Mouse (Mus musculus) lung, postnatal 0 days (tissue): ENCODE measurements around the gene Mthfs. TPM values are rescaled to one million over a fixed set of nuclear protein-coding genes. Genes with fewer than 3 reads are reported as not detected.

Source experiments
- ATAC-seq: fragments of 200-750 bp; cut with Nextera tagmentation; 2 replicates; pipeline ENCODE4 v1.8.0; 2017; ENCODE audit warnings: moderate library complexity
- DNase-seq: peaks from one replicate; pipeline ENCODE4 v3.0.0-alpha.2; 2016; ENCODE audit warnings: low spot score
- H3K27ac ChIP-seq: fragments of 300-500 bp; sonication (generic); 2 replicates; pipeline ENCODE4 v1.5.1; 2014; ENCODE audit warnings: antibody characterized with exemption, mild to moderate bottlenecking, low read length, mixed read lengths
- H3K27me3 ChIP-seq: fragments of 300-500 bp; sonication (generic); replicated peaks from 2 replicates; pipeline ENCODE4 v1.6.1; 2014; ENCODE audit warnings: low read length, mixed read lengths; ENCODE audit not compliant: insufficient read depth
- H3K36me3 ChIP-seq: fragments of 300-500 bp; sonication (generic); 2 replicates; pipeline ENCODE4 v1.6.1; 2014; ENCODE audit warnings: low read length, mixed read lengths; ENCODE audit not compliant: insufficient read depth
- H3K4me1 ChIP-seq: fragments of 300-500 bp; sonication (generic); 2 replicates; pipeline ENCODE4 v1.6.1; 2014; ENCODE audit warnings: antibody characterized with exemption, low read depth, low read length, mixed read lengths; ENCODE audit not compliant: insufficient read depth
- H3K4me2 ChIP-seq: fragments of 300-500 bp; sonication (generic); replicated peaks from 2 replicates; pipeline ENCODE4 v1.6.1; 2014; ENCODE audit warnings: low read depth, mild to moderate bottlenecking, low read length, moderate library complexity, mixed read lengths
- H3K4me3 ChIP-seq: fragments of 300-500 bp; sonication (generic); 2 replicates; pipeline ENCODE4 v1.5.1; 2014; ENCODE audit warnings: low read depth, low read length
- H3K9ac ChIP-seq: fragments of 300-500 bp; sonication (generic); replicated peaks from 2 replicates; pipeline ENCODE4 v1.6.1; 2014; ENCODE audit warnings: low read depth, mild to moderate bottlenecking
- H3K9me3 ChIP-seq: fragments of 300-500 bp; sonication (generic); 2 replicates; pipeline ENCODE4 v1.6.1; 2016; ENCODE audit warnings: low read length, mixed read lengths
- CTCF ChIP-seq: IDR thresholded peaks from 2 replicates; pipeline ENCODE4 v1.5.1; 2016; ENCODE audit warnings: antibody characterized with exemption, mild to moderate bottlenecking
- EP300 ChIP-seq: IDR thresholded peaks from 2 replicates; pipeline ENCODE4 v1.6.1; 2016; ENCODE audit warnings: antibody characterized with exemption, mild to moderate bottlenecking, control low read depth
- WGBS: fragments of 180-500 bp; shearing (Covaris S2); extraction: QIAGEN DNeasy Blood & Tissue Kit; methylation state at CpG from one replicate; pipeline ENCODE4 v1.1.7; 2014; 5-methylcytosine and 5-hydroxymethylcytosine counted together
- polyA plus RNA-seq: library from polyadenylated mRNA; unstranded; fragments of >200 nt; fragmentation: Nextera tagmentation; extraction: Ambion mirVana; gene quantifications from 2 replicates; pipeline ENCODE4 v1.2.1, GENCODE M21; 2015

The Mthfs gene
- polyA plus RNA-seq, 1 experiment from 2014 or later, result 42.6 TPM

DNA sequence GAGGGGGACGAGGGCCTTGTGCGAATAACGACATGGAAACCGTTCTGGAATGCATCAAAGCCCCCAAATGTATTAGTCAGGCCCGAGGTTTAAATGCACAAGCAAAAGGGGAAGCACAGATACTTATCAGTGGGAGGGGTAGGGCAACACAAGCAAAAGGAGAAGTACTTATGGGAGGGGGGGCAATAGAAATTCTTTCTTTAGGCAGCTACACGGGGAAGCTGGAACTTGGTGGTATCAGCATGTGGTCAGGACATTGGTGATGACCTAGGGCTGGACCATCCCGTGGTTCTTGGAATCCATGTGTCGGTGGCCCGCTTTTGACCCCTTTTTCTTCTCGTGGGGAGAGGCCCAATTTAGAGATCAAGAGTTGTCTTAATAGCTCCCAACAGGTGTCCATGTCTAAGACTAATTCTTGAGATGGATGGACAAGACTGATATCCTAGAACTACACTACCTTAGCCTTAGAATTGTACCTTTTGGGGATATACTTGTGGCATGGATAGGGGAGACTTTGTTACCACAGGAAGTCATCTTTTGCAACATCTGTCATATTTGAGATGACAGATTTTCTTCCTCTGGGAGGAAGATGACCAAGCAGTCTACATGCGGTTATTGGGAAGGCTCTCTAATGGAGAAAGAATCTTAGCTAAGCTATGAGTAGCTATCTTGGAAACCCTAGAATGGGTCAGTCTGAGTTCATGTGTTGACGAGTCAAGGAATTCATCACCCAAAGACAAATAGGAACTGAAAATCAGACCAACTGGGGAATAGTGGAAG, 46.3 kb downstream of the Mthfs start:
- ATAC-seq (no peak), DNase-seq (peak; percentile 14)
- Histone ChIP-seq H3K4me2 (no peak overlapping the region), H3K9ac (no peak overlapping the region), H3K27me3 (no peaks in the 10 kb centered on the region), H3K36me3 (no peaks in the 10 kb centered on the region), H3K27ac (no peak overlapping the region), H3K4me1 (no peaks in the 10 kb centered on the region), H3K9me3 (no peaks in the 10 kb centered on the region), H3K4me3 (no peak overlapping the region)
- 76% methylated on average over 12 of the region's 12 CpGs for WGBS
- TF ChIP-seq EP300 (no peak), CTCF (no peak)

DNA sequence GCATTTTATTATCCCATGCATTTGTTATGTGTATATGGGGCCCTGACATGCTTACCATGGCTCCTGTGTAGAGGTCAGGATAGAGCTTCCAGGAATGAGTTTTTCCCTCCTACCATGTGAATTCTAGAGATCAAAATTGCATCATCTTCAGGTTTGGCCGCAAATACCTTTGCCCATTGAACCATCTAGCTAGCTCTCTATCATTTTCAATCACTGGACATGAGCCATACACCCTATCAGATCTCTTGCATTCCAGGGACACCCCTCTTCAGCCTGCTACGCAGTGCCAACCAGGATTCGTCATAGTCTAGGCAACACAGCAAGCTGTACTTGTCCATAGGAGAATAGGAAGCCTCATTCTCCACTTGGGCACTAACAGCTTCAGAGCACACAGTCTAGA, 53.5 kb downstream of the Mthfs start:
- no peaks in the 10 kb centered on the region for H3K4me1 ChIP-seq
- ATAC-seq, result no peak
- H3K36me3 ChIP-seq, result no peaks in the 10 kb centered on the region
- H3K9me3 ChIP-seq, result no peaks in the 10 kb centered on the region
- no peaks in the 10 kb centered on the region for H3K27me3 ChIP-seq
- WGBS, result 71% methylated on average over 3 of the region's 3 CpGs
- TF ChIP-seq EP300, result no peak
- no peak for TF ChIP-seq CTCF
- H3K4me2 ChIP-seq, result no peak overlapping the region
- H3K9ac ChIP-seq, result no peak overlapping the region
- DNase-seq, result no peak
- no peak overlapping the region for H3K4me3 ChIP-seq
- H3K27ac ChIP-seq, result no peak overlapping the region

DNA sequence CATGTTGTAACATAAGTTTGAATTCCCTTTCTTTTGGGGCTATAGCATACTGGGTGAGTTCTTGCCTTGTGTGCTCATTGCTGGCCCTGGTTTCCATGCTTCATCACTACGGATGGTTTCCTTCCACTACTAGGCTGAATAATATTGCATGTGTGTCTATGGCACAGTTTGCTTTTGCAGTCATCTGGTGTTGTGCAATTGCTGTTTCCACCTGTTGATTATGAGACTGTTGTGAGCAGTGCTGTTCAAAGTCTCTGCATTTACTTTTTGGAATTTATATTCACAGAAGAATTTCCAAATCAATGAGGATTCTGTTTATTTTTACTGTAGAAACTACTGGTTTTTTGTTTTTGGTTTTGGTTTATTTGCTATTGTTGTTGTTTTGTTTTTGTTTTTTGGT, 54.1 kb downstream of the Mthfs start:
- no peak overlapping the region for H3K4me3 ChIP-seq
- no peaks in the 10 kb centered on the region for H3K9me3 ChIP-seq
- no peaks in the 10 kb centered on the region for H3K27me3 ChIP-seq
- H3K9ac ChIP-seq, result no peak overlapping the region
- H3K4me1 ChIP-seq, result no peaks in the 10 kb centered on the region
- DNase-seq (no peak), ATAC-seq (no peak)
- TF ChIP-seq EP300, result no peak
- no peak for TF ChIP-seq CTCF
- H3K27ac ChIP-seq, result no peak overlapping the region
- H3K4me2 ChIP-seq, result no peak overlapping the region
- no peaks in the 10 kb centered on the region for H3K36me3 ChIP-seq
- WGBS, result 69% methylated on average over 1 of the region's 1 CpGs

GRCm38 (mm10) chr9:89267093-89267492, 56.6 kb downstream of the Mthfs start:
- no peaks in the 10 kb centered on the region for H3K36me3 ChIP-seq
- 45% methylated on average over 4 of the region's 4 CpGs for WGBS
- no peak overlapping the region for H3K4me2 ChIP-seq
- no peaks in the 10 kb centered on the region for H3K4me1 ChIP-seq
- no peak overlapping the region for H3K9ac ChIP-seq
- ATAC-seq (peak; percentile 55), DNase-seq (peak; percentile 41)
- H3K9me3 ChIP-seq, result no peaks in the 10 kb centered on the region
- H3K27me3 ChIP-seq, result no peaks in the 10 kb centered on the region
- H3K4me3 ChIP-seq, result no peak overlapping the region
- no peak overlapping the region for H3K27ac ChIP-seq
- TF ChIP-seq EP300 (no peak), CTCF (no peak)

GRCm38 (mm10) chr9:89267572-89267971, 57.1 kb downstream of the Mthfs start:
- Histone ChIP-seq H3K4me2 (no peak overlapping the region), H3K27me3 (no peaks in the 10 kb centered on the region), H3K9me3 (no peaks in the 10 kb centered on the region), H3K9ac (no peak overlapping the region), H3K4me3 (no peak overlapping the region), H3K27ac (no peak overlapping the region), H3K4me1 (no peaks in the 10 kb centered on the region), H3K36me3 (no peaks in the 10 kb centered on the region)
- 53% methylated on average over 5 of the region's 5 CpGs for WGBS
- no peak for TF ChIP-seq CTCF
- TF ChIP-seq EP300, result no peak
- DNase-seq, result no peak
- no peak for ATAC-seq

- Histone ChIP-seq H3K27me3 (no peaks in the 10 kb centered on the region), H3K4me2 (no peak overlapping the region), H3K9me3 (no peaks in the 10 kb centered on the region), H3K9ac (no peak overlapping the region), H3K4me3 (no peak overlapping the region), H3K4me1 (no peaks in the 10 kb centered on the region), H3K36me3 (no peaks in the 10 kb centered on the region), H3K27ac (no peak overlapping the region)
- WGBS, result 65% methylated on average over 2 of the region's 2 CpGs
- DNase-seq (no peak), ATAC-seq (no peak)
- no peak for TF ChIP-seq EP300
- TF ChIP-seq CTCF, result no peak
These were observed 59.9 kb downstream of the Mthfs start for GRCm38 (mm10) chr9:89270376-89270775.
